Mouse (Mus musculus): ENCODE measurements around the gene Rag2.

GRCm38 (mm10) chr2:101624011-101624410, 507 bp upstream of the Rag2 start:
- TF ChIP-seq CTCF (IDR thresholded peaks at IDR 0.05; ENCODE audit: borderline replicate concordance, insufficient read depth, low read depth, low read length): no peak
- TF ChIP-seq POLR2A (IDR thresholded peaks at IDR 0.05; ENCODE audit: borderline replicate concordance, insufficient read depth, low read length): no peak

Data from cerebellum, adult 2 months (tissue).